Mouse (Mus musculus): ENCODE measurements around the gene Tmem238.

GRCm38 (mm10) chr7:4788499-4789435 is 689 bp downstream of the Tmem238 start:
- no peak for TF ChIP-seq GATA1 (IDR thresholded peaks at IDR 0.05; ENCODE audit: low read length)
- no peak for TF ChIP-seq TAL1 (IDR thresholded peaks at IDR 0.05; ENCODE audit: low read length)
